Mouse (Mus musculus): Measurements from ENCODE around the gene Ncor2. TPM values are rescaled to one million over a fixed set of nuclear protein-coding genes. Genes with fewer than 3 reads are reported as not detected.
"Not testable (repeated sequence)": the region's sequence is repeated elsewhere in the genome, so short reads cannot be mapped to it uniquely, and the experiment has no call there.

Gene Ncor2
- polyA plus RNA-seq, 1 experiment from 2014 or later, result 17.6 TPM

- H3K4me3 ChIP-seq (ENCODE audit: low read length), result peak overlapping the region; percentile 22; the same call in 1 of the 2 replicates
- peak overlapping the region; percentile 47; the same call in 1 of the 2 replicates for H3K27ac ChIP-seq (ENCODE audit: low read length)
- peak overlapping the region; percentile 64 for H3K9ac ChIP-seq (ENCODE audit: low read length)
- no peaks in the 10 kb centered on the region for H3K27me3 ChIP-seq (ENCODE audit: control insufficient read depth, insufficient read depth, low read length)
- no peaks in the 10 kb centered on the region for H3K9me3 ChIP-seq (replicated peaks; ENCODE audit: control insufficient read depth, low read length)
- WGBS, result 5% methylated on average over 23 of the region's 24 CpGs
- H3K4me2 ChIP-seq (ENCODE audit: low read depth, low read length), result peak overlapping the region; percentile 59
- H3K4me1 ChIP-seq (ENCODE audit: control insufficient read depth, insufficient read depth, low read length), result peaks cover 8% of the 10 kb centered on the region
- peak; percentile 76 for ATAC-seq (replicated peaks; ENCODE audit: extremely low read depth, insufficient read depth, low FRiP score)
- no peaks in the 10 kb centered on the region for H3K36me3 ChIP-seq (ENCODE audit: control insufficient read depth, insufficient read depth)
Observed at GRCm38 (mm10) chr5:125215930-125216459, 37.0 kb upstream of the Ncor2 start.

DNA sequence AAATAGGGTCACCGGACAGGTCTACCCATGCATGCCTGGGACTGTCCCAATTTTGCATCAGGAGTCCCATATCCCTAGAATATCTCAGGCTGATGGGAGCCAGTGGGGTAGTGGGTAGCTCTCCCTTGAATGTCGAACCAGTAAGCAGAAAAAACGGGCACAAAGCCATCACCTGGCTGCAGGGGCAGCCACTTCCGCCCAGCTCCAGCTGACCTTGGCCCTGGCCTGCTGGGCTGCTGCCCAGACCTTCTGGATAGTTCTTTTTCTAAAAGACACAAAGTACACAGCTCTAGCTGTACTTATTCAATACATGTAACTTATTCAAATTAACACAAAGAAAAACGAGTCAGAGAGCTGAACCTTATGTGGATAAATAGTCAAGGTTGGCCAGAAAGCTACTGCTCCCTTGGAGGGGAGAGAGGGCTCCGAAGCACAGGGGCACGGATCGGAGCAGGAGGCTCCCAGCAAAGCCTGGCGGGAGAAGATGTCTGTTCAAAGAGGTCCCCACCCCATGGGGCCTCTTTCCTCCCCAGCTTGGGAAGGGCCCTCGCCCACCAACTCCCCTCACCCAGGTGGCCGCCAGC is 36.4 kb upstream of the Ncor2 start:
- ATAC-seq (replicated peaks; ENCODE audit: extremely low read depth, insufficient read depth, low FRiP score), result peak; percentile 16; the same call in 1 of the 2 replicates
- Histone ChIP-seq H3K9me3 (replicated peaks; ENCODE audit: control insufficient read depth, low read length) (no peaks in the 10 kb centered on the region), H3K4me2 (ENCODE audit: low read depth, low read length) (peak overlapping the region; percentile 59), H3K36me3 (ENCODE audit: control insufficient read depth, insufficient read depth) (no peaks in the 10 kb centered on the region), H3K4me1 (ENCODE audit: control insufficient read depth, insufficient read depth, low read length) (peaks cover 8% of the 10 kb centered on the region), H3K9ac (ENCODE audit: low read length) (peak overlapping the region; percentile 64), H3K27me3 (ENCODE audit: control insufficient read depth, insufficient read depth, low read length) (no peaks in the 10 kb centered on the region), H3K27ac (ENCODE audit: low read length) (peak overlapping the region; percentile 47; the same call in 1 of the 2 replicates), H3K4me3 (ENCODE audit: low read length) (peak overlapping the region; percentile 22; the same call in 1 of the 2 replicates)
- 25% methylated on average over 11 of the region's 11 CpGs for WGBS

GRCm38 (mm10) chr5:125214064-125214463 is 35.0 kb upstream of the Ncor2 start:
- H3K27me3 ChIP-seq (ENCODE audit: control insufficient read depth, insufficient read depth, low read length), result no peaks in the 10 kb centered on the region
- no peaks in the 10 kb centered on the region for H3K36me3 ChIP-seq (ENCODE audit: control insufficient read depth, insufficient read depth)
- no peaks in the 10 kb centered on the region for H3K9me3 ChIP-seq (replicated peaks; ENCODE audit: control insufficient read depth, low read length)
- H3K27ac ChIP-seq (ENCODE audit: low read length), result no peak overlapping the region
- H3K4me3 ChIP-seq (ENCODE audit: low read length), result no peak overlapping the region
- 52% methylated on average over 6 of the region's 6 CpGs for WGBS
- H3K4me1 ChIP-seq (ENCODE audit: control insufficient read depth, insufficient read depth, low read length), result peaks cover 8% of the 10 kb centered on the region
- no peak overlapping the region for H3K4me2 ChIP-seq (ENCODE audit: low read depth, low read length)
- no peak overlapping the region for H3K9ac ChIP-seq (ENCODE audit: low read length)
- ATAC-seq (replicated peaks; ENCODE audit: extremely low read depth, insufficient read depth, low FRiP score), result no peak

DNA sequence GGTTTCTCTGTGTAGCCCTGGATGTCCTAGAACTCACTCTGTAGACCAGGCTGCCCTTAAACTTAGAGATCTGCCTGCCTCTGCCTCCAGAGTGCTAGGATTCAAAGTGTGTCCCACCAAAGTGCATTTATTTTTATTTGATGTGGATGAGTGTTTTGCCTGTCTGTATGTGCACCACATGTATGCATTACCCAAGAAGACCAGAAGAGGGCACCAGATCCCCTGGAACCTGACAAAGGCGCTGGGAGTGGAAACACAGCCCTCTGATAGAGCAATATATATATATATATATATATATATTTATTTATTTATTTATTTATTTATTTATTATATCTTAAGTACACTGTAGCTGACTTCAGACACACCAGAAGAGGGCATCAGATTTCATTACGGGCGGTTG is 25.9 kb upstream of the Ncor2 start:
- H3K4me2 ChIP-seq (ENCODE audit: low read depth, low read length); ATAC-seq (replicated peaks; ENCODE audit: extremely low read depth, insufficient read depth, low FRiP score); H3K36me3 ChIP-seq (ENCODE audit: control insufficient read depth, insufficient read depth); H3K27me3 ChIP-seq (ENCODE audit: control insufficient read depth, insufficient read depth, low read length); H3K4me3 ChIP-seq (ENCODE audit: low read length); H3K9ac ChIP-seq (ENCODE audit: low read length); H3K27ac ChIP-seq (ENCODE audit: low read length); H3K9me3 ChIP-seq (replicated peaks; ENCODE audit: control insufficient read depth, low read length): not testable (repeated sequence)
- 89% methylated on average over 3 of the region's 3 CpGs for WGBS
- peaks cover 21% of the 10 kb centered on the region for H3K4me1 ChIP-seq (ENCODE audit: control insufficient read depth, insufficient read depth, low read length)

- Histone ChIP-seq H3K9me3 (replicated peaks; ENCODE audit: control insufficient read depth, low read length) (peaks cover 3% of the 10 kb centered on the region; the same call in 1 of the 2 replicates), H3K27me3 (ENCODE audit: control insufficient read depth, insufficient read depth, low read length) (no peaks in the 10 kb centered on the region), H3K9ac (ENCODE audit: low read length) (no peak overlapping the region), H3K4me3 (ENCODE audit: low read length) (no peak overlapping the region), H3K36me3 (ENCODE audit: control insufficient read depth, insufficient read depth) (no peaks in the 10 kb centered on the region), H3K4me2 (ENCODE audit: low read depth, low read length) (no peak overlapping the region), H3K4me1 (ENCODE audit: control insufficient read depth, insufficient read depth, low read length) (peaks cover 21% of the 10 kb centered on the region), H3K27ac (ENCODE audit: low read length) (no peak overlapping the region)
- ATAC-seq (replicated peaks; ENCODE audit: extremely low read depth, insufficient read depth, low FRiP score), result no peak
- 84% methylated on average over 11 of the region's 11 CpGs for WGBS
Observed at GRCm38 (mm10) chr5:125204199-125204815, 25.3 kb upstream of the Ncor2 start.

GRCm38 (mm10) chr5:125203759-125204158 is 24.7 kb upstream of the Ncor2 start:
- 55% methylated on average over 11 of the region's 11 CpGs for WGBS
- Histone ChIP-seq H3K27me3 (ENCODE audit: control insufficient read depth, insufficient read depth, low read length) (no peaks in the 10 kb centered on the region), H3K9ac (ENCODE audit: low read length) (no peak overlapping the region; the same call in 1 of the 2 replicates), H3K4me2 (ENCODE audit: low read depth, low read length) (no peak overlapping the region), H3K36me3 (ENCODE audit: control insufficient read depth, insufficient read depth) (no peaks in the 10 kb centered on the region), H3K4me3 (ENCODE audit: low read length) (no peak overlapping the region), H3K9me3 (replicated peaks; ENCODE audit: control insufficient read depth, low read length) (peaks cover 3% of the 10 kb centered on the region; the same call in 1 of the 2 replicates), H3K4me1 (ENCODE audit: control insufficient read depth, insufficient read depth, low read length) (peaks cover 21% of the 10 kb centered on the region), H3K27ac (ENCODE audit: low read length) (peak overlapping the region; percentile 73)
- no peak for ATAC-seq (replicated peaks; ENCODE audit: extremely low read depth, insufficient read depth, low FRiP score)

GRCm38 (mm10) chr5:125203099-125203498 is 24.1 kb upstream of the Ncor2 start:
- Histone ChIP-seq H3K4me3 (ENCODE audit: low read length) (no peak overlapping the region), H3K36me3 (ENCODE audit: control insufficient read depth, insufficient read depth) (no peaks in the 10 kb centered on the region), H3K4me1 (ENCODE audit: control insufficient read depth, insufficient read depth, low read length) (peaks cover 21% of the 10 kb centered on the region), H3K27ac (ENCODE audit: low read length) (peak overlapping the region; percentile 73), H3K9me3 (replicated peaks; ENCODE audit: control insufficient read depth, low read length) (peaks cover 3% of the 10 kb centered on the region; the same call in 1 of the 2 replicates), H3K9ac (ENCODE audit: low read length) (peak overlapping the region; percentile 52), H3K27me3 (ENCODE audit: control insufficient read depth, insufficient read depth, low read length) (no peaks in the 10 kb centered on the region), H3K4me2 (ENCODE audit: low read depth, low read length) (peak overlapping the region; percentile 28)
- WGBS, result 5% methylated on average over 7 of the region's 7 CpGs
- peak; percentile 94 for ATAC-seq (replicated peaks; ENCODE audit: extremely low read depth, insufficient read depth, low FRiP score)

DNA sequence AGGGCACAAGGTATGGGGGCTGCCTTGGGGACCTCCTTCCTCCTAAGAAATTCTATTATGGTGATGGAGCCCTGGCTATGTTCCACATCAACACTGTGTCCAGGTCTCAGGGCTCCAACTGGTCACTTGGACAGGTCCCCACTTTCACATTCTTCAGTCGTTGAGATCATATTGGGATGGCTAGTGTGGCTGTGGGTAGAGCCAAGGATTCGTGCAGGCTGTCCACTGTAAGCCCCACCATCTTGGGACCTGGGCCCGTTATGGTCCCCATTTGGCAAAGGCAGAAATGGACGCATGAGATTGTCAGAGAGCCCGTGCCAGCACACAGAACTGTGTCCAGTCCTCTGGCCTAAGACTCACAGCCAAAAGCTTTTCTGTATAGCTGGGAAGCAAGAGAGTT is 23.1 kb upstream of the Ncor2 start:
- Histone ChIP-seq H3K9ac (ENCODE audit: low read length) (no peak overlapping the region), H3K4me3 (ENCODE audit: low read length) (no peak overlapping the region), H3K27ac (ENCODE audit: low read length) (no peak overlapping the region), H3K4me2 (ENCODE audit: low read depth, low read length) (no peak overlapping the region), H3K36me3 (ENCODE audit: control insufficient read depth, insufficient read depth) (no peaks in the 10 kb centered on the region), H3K9me3 (replicated peaks; ENCODE audit: control insufficient read depth, low read length) (peaks cover 3% of the 10 kb centered on the region; the same call in 1 of the 2 replicates), H3K27me3 (ENCODE audit: control insufficient read depth, insufficient read depth, low read length) (no peaks in the 10 kb centered on the region), H3K4me1 (ENCODE audit: control insufficient read depth, insufficient read depth, low read length) (peaks cover 21% of the 10 kb centered on the region)
- ATAC-seq (replicated peaks; ENCODE audit: extremely low read depth, insufficient read depth, low FRiP score), result no peak
- 70% methylated on average over 5 of the region's 5 CpGs for WGBS

- WGBS, result 86% methylated on average over 6 of the region's 6 CpGs
Observed at GRCm38 (mm10) chr5:125199086-125199485, 20.1 kb upstream of the Ncor2 start.

More at GRCm38 (mm10) chr5:125199086-125199485, 20.1 kb upstream of the Ncor2 start:
- no peak for ATAC-seq (replicated peaks; ENCODE audit: extremely low read depth, insufficient read depth, low FRiP score)
- Histone ChIP-seq H3K27ac (ENCODE audit: low read length) (no peak overlapping the region), H3K4me1 (ENCODE audit: control insufficient read depth, insufficient read depth, low read length) (peaks cover 21% of the 10 kb centered on the region), H3K36me3 (ENCODE audit: control insufficient read depth, insufficient read depth) (no peaks in the 10 kb centered on the region), H3K9me3 (replicated peaks; ENCODE audit: control insufficient read depth, low read length) (no peaks in the 10 kb centered on the region), H3K9ac (ENCODE audit: low read length) (no peak overlapping the region), H3K4me3 (ENCODE audit: low read length) (no peak overlapping the region), H3K4me2 (ENCODE audit: low read depth, low read length) (no peak overlapping the region), H3K27me3 (ENCODE audit: control insufficient read depth, insufficient read depth, low read length) (no peaks in the 10 kb centered on the region)

Measured in heart, embryonic 16.5 days (tissue).